Comparison of ENCODE assay signal across 16 mouse cellular contexts in the genomic region with DNA sequence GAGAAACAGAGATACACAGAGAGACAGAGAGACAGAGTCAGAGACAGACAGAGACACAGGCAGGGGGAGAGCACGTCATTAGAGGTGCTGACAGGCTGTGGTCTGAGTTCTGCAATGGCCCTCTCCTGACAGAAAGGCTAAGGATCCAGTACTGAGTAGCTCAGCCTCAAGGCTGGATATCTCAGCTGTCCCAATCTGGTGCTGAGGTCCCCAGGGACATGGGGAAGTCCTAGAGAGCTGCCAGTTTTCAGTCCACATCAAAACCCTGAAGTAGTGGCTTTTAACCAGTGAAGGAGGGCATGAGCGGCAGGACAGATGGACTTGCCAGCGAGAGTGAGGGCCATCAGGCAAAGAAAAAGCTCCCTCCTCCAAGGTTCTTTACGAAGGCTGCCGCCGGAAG. TPM values are rescaled to one million over a fixed set of nuclear protein-coding genes. Genes with fewer than 3 reads are reported as not detected.
"Had no signal": no experiment of that assay in that cellular context is flagged by ENCODE, and none has a peak within 500 bp of the region (broad histone marks: within the 10 kb centered on the region; RNA-seq: fewer than 3 reads in every experiment).

No protein-coding gene starts in this region.

- H3K36me3 ChIP-seq: limb, embryonic 15.5 days; liver, embryonic 13.5 days; lung, embryonic 15.5 days; midbrain, embryonic 13.5 days had no signal

- H3K4me3 ChIP-seq: limb, embryonic 15.5 days; liver, embryonic 13.5 days; lung, embryonic 15.5 days; midbrain, embryonic 13.5 days had no signal

- H3K27ac ChIP-seq: kidney, postnatal 0 days; limb, embryonic 15.5 days; liver, embryonic 13.5 days; midbrain, embryonic 13.5 days had no signal

- H3K27me3 ChIP-seq: limb, embryonic 15.5 days; liver, embryonic 13.5 days; lung, embryonic 15.5 days; midbrain, embryonic 13.5 days had no signal

- H3K9me3 ChIP-seq: limb, embryonic 15.5 days; liver, embryonic 13.5 days; lung, embryonic 15.5 days; midbrain, embryonic 13.5 days had no signal

- DNase-seq: kidney, postnatal 36 days; layer of hippocampus, adult 9-11 months; layer of hippocampus, postnatal 36 days; liver, embryonic 13.5 days; liver, postnatal 0 days; right cerebral cortex, adult 18-20 months; thymus, adult 2 months; thymus, postnatal 25 days had no signal

RNA-seq across cellular contexts. Expression of gene Hsd17b13, which starts 54.1 kb away (rescaled TPM):
- total RNA-seq: layer of hippocampus, adult 18-20 months; layer of hippocampus, postnatal 36 days; midbrain, postnatal 0 days had no signal
- polyA plus RNA-seq: limb, embryonic 11.5 days; midbrain, embryonic 13.5 days; neural tube, embryonic 14.5 days; thymus, adult 2 months had no signal
